37 mouse cellular contexts compared by ENCODE assay signal in the genomic region with DNA sequence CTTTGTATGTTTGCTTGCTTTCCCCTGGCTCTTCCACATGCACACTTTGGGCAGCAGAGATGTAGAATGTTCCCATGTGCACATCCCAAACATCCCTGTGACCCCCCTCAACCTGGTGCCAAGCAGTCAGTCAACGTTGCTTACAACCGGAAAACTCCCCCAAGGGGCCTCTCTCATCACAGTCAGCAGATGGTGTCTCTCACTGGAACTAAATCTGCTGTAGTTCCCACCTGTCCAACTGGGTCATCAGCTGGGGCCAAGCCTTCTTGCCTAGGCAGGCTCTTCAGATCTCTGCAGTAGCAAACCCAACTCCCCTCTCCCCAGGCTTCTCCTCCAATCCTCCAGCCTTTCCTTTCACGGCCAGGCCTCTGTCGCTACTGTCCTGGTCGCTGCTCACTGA. TPM values are rescaled to one million over a fixed set of nuclear protein-coding genes. Genes with fewer than 3 reads are reported as not detected.
DNase-seq lines count a peak whose midpoint lies in the region; ATAC-seq and TF ChIP-seq lines count a peak whose summit lies in the region.
"Had no signal": no experiment of that assay in that cellular context is flagged by ENCODE, and none has a peak within 500 bp of the region (broad histone marks: within the 10 kb centered on the region; RNA-seq: fewer than 3 reads in every experiment).

No protein-coding gene starts in this region.

- H3K36me3 ChIP-seq in stomach, embryonic 16.5 days (ENCODE audit: control insufficient read depth, insufficient read depth, low read length) = no peaks in the 10 kb centered on the region
- H3K36me3 ChIP-seq: G1E; heart, embryonic 10.5 days; heart, embryonic 15.5 days; liver, embryonic 13.5 days; midbrain, embryonic 13.5 days; neural tube, embryonic 15.5 days had no signal

- no peaks in the 10 kb centered on the region for H3K9me3 ChIP-seq in stomach, embryonic 16.5 days (replicated peaks; ENCODE audit: control insufficient read depth, low read length)
- H3K9me3 ChIP-seq: heart, embryonic 10.5 days; heart, embryonic 15.5 days; liver, embryonic 13.5 days; midbrain, embryonic 13.5 days; neural tube, embryonic 15.5 days had no signal

- H3K9ac ChIP-seq in stomach, embryonic 16.5 days (ENCODE audit: low read length) = no peak overlapping the region; the same call in 1 of the 2 replicates
- H3K9ac ChIP-seq: heart, embryonic 15.5 days; liver, embryonic 13.5 days; midbrain, embryonic 13.5 days; neural tube, embryonic 15.5 days had no signal

- H3K27ac ChIP-seq in stomach, embryonic 16.5 days (ENCODE audit: low read length) = peak overlapping the region; percentile 64; the same call in 1 of the 2 replicates
- H3K27ac ChIP-seq in layer of hippocampus, adult 2 months = no peak overlapping the region
- H3K27ac ChIP-seq: heart, embryonic 10.5 days; heart, embryonic 15.5 days; liver, embryonic 13.5 days; macrophage; midbrain, embryonic 13.5 days; neural tube, embryonic 15.5 days had no signal

- no peak overlapping the region for H3K4me3 ChIP-seq in stomach, embryonic 16.5 days (replicated peaks; ENCODE audit: low read length)
- no peak overlapping the region for H3K4me3 ChIP-seq in layer of hippocampus, adult 2 months
- H3K4me3 ChIP-seq: heart, embryonic 10.5 days; heart, embryonic 15.5 days; liver, embryonic 13.5 days; midbrain, embryonic 13.5 days; neural tube, embryonic 15.5 days had no signal

- WGBS in stomach, embryonic 16.5 days = 34% methylated on average over 5 of the region's 5 CpGs

- peaks cover 13% of the 10 kb centered on the region for H3K27me3 ChIP-seq in stomach, embryonic 16.5 days (ENCODE audit: control insufficient read depth, insufficient read depth, low read length)

- H3K4me1 ChIP-seq in stomach, embryonic 16.5 days (ENCODE audit: control insufficient read depth, insufficient read depth, low read length) = peaks cover 8% of the 10 kb centered on the region
- H3K4me1 ChIP-seq: liver, embryonic 13.5 days had no signal

- intact Hi-C loops in left cerebral cortex, postnatal 4 days (cut with DNase I) = no loop called here
- intact Hi-C loops in left cerebral cortex, postnatal 10 days (cut with DNase I) = no loop called here

- DNase-seq in cerebellum, adult 18-20 months = peak; percentile 8 to 11
- peak; percentile 23 for DNase-seq in left cerebral cortex, postnatal 4 days
- DNase-seq in left cerebral cortex, postnatal 10 days (ENCODE audit: extremely low spot score in 1 of 2, low spot score in 2 of 2) = no peak
- peak; percentile 15 to 20 for DNase-seq in cerebellum, postnatal 25 days
- DNase-seq in testis, postnatal 10 days (ENCODE audit: low spot score) = no peak
- DNase-seq in layer of hippocampus, adult 2 months (ENCODE audit: low spot score in 2 of 2) = no peak
- DNase-seq: adrenal gland, postnatal 10 days; gastrocnemius, postnatal 14 days; kidney, adult 9 months; kidney, postnatal 10 days; layer of hippocampus, adult 9-11 months; liver, embryonic 13.5 days; lung, adult 18-20 months; right cerebral cortex, adult 18-20 months had no signal

- no peak for ATAC-seq in cerebellum, adult (ENCODE audit: insufficient number of reproducible peaks, low FRiP score, low TSS enrichment)
- ATAC-seq in stomach, embryonic 16.5 days (ENCODE audit: insufficient read depth, low FRiP score) = no peak
- ATAC-seq: forebrain, embryonic 14.5 days; intestine, postnatal 0 days; lung, postnatal 0 days; midbrain, embryonic 13.5 days had no signal

- no peak overlapping the region for H3K4me2 ChIP-seq in stomach, embryonic 16.5 days (ENCODE audit: low read depth, low read length)
- H3K4me2 ChIP-seq: heart, embryonic 15.5 days; liver, embryonic 13.5 days; midbrain, embryonic 13.5 days; neural tube, embryonic 15.5 days had no signal

- no peak for TF ChIP-seq CTCF in layer of hippocampus, adult 2 months (conservative IDR thresholded peaks at IDR 0.05)

RNA-seq across cellular contexts. Expression of gene Krt1, which starts 6.1 kb away (rescaled TPM):
- 1 to 10 TPM; 5.9 to 6.1 TPM for total RNA-seq in left cerebral cortex, postnatal 4 days (2021)
- total RNA-seq in left cerebral cortex, postnatal 10 days (2021) = 1 to 10 TPM; 4.4 to 4.5 TPM
- 3.2 and 4.0 TPM in 2 replicates for polyA plus RNA-seq in stomach, embryonic 16.5 days (2015; fragmentation: Nextera tagmentation; extraction: Ambion mirVana)
- 1 to 10 TPM; 1.6 to 3.9 TPM for total RNA-seq in layer of hippocampus, adult 2 months (2021)
- total RNA-seq: gastrocnemius, postnatal 14 days; granulocyte monocyte progenitor cell, adult 5-6 weeks; heart, postnatal 25 days; megakaryocyte-erythroid progenitor cell, adult 5-6 weeks had no signal
- polyA plus RNA-seq: G1E; liver, embryonic 13.5 days; macrophage; testis, adult 2 months had no signal

RNA-seq across cellular contexts. Expression of gene Krt77, which starts 12.8 kb away (rescaled TPM):
- 1 to 10 TPM; 6.7 to 7.8 TPM for total RNA-seq in left cerebral cortex, postnatal 4 days (2021)
- total RNA-seq in left cerebral cortex, postnatal 10 days (2021) = 10 to 100 TPM; 13.1 to 17.9 TPM
- 0.32 and 0.43 TPM in 2 replicates for polyA plus RNA-seq in stomach, embryonic 16.5 days (2015; fragmentation: Nextera tagmentation; extraction: Ambion mirVana)
- 10 to 100 TPM; 13.3 to 16.2 TPM for total RNA-seq in layer of hippocampus, adult 2 months (2021)
- total RNA-seq: adrenal gland, postnatal 10 days; gastrocnemius, postnatal 14 days; granulocyte monocyte progenitor cell, adult 5-6 weeks; heart, postnatal 25 days; megakaryocyte-erythroid progenitor cell, adult 5-6 weeks had no signal
- polyA plus RNA-seq: G1E; hindbrain, embryonic 11.5 days; intestine, postnatal 0 days; large intestine, adult 2 months; liver, embryonic 13.5 days; lung, postnatal 0 days; macrophage; midbrain, embryonic 13.5 days; spleen, adult 2 months had no signal

RNA-seq across cellular contexts. Expression of gene Krt76, which starts 36.0 kb away (rescaled TPM):
- total RNA-seq in left cerebral cortex, postnatal 4 days (2021) = not detected
- not detected for total RNA-seq in left cerebral cortex, postnatal 10 days (2021)
- not detected in 2 replicates for polyA plus RNA-seq in stomach, embryonic 16.5 days (2015; fragmentation: Nextera tagmentation; extraction: Ambion mirVana)
- total RNA-seq in layer of hippocampus, adult 2 months (2021) = not detected
- total RNA-seq: adrenal gland, postnatal 10 days; gastrocnemius, postnatal 14 days; granulocyte monocyte progenitor cell, adult 5-6 weeks; heart, postnatal 25 days; left cerebral cortex, adult 18-20 months; left cerebral cortex, postnatal 25 days; megakaryocyte-erythroid progenitor cell, adult 5-6 weeks had no signal
- polyA plus RNA-seq: cortical plate, adult 2 months; forebrain, embryonic 14.5 days; G1E; heart, embryonic 10.5 days; heart, embryonic 15.5 days; hindbrain, embryonic 11.5 days; intestine, postnatal 0 days; limb, embryonic 14.5 days; liver, embryonic 13.5 days; lung, postnatal 0 days; macrophage; midbrain, embryonic 13.5 days; neural tube, embryonic 15.5 days; spleen, adult 2 months had no signal

RNA-seq across cellular contexts. Expression of gene Krt2, which starts 38.7 kb away (rescaled TPM):
- not detected for total RNA-seq in left cerebral cortex, postnatal 4 days (2021)
- total RNA-seq in left cerebral cortex, postnatal 10 days (2021) = under 1 TPM; 0.16 to 0.34 TPM
- polyA plus RNA-seq in stomach, embryonic 16.5 days (2015; fragmentation: Nextera tagmentation; extraction: Ambion mirVana) = 0.05 TPM in 1 of 2 replicates, not detected in the other
- total RNA-seq in layer of hippocampus, adult 2 months (2021) = 1 to 10 TPM; 7.0 to 8.0 TPM
- total RNA-seq: adrenal gland, postnatal 10 days; G1E; gastrocnemius, postnatal 14 days; granulocyte monocyte progenitor cell, adult 5-6 weeks; heart, postnatal 25 days; megakaryocyte-erythroid progenitor cell, adult 5-6 weeks had no signal
- polyA plus RNA-seq: forebrain, embryonic 14.5 days; G1E; heart, embryonic 10.5 days; heart, embryonic 15.5 days; hindbrain, embryonic 11.5 days; intestine, postnatal 0 days; large intestine, adult 2 months; liver, embryonic 13.5 days; lung, postnatal 0 days; macrophage; midbrain, embryonic 13.5 days; neural tube, embryonic 15.5 days; spleen, adult 2 months; testis, adult 2 months; urinary bladder, adult 2 months had no signal

RNA-seq across cellular contexts. Expression of gene Krt73, which starts 54.5 kb away (rescaled TPM):
- total RNA-seq in left cerebral cortex, postnatal 4 days (2021) = under 1 TPM; 0.42 to 0.46 TPM
- total RNA-seq in left cerebral cortex, postnatal 10 days (2021) = 1 to 10 TPM; 1.0 to 1.6 TPM
- polyA plus RNA-seq in stomach, embryonic 16.5 days (2015; fragmentation: Nextera tagmentation; extraction: Ambion mirVana) = not detected in 2 replicates
- 1 to 10 TPM; 6.3 to 8.0 TPM for total RNA-seq in layer of hippocampus, adult 2 months (2021)
- total RNA-seq: adrenal gland, postnatal 10 days; G1E; gastrocnemius, postnatal 14 days; granulocyte monocyte progenitor cell, adult 5-6 weeks; heart, postnatal 25 days; megakaryocyte-erythroid progenitor cell, adult 5-6 weeks had no signal
- polyA plus RNA-seq: G1E; heart, embryonic 10.5 days; heart, embryonic 15.5 days; intestine, postnatal 0 days; large intestine, adult 2 months; liver, embryonic 13.5 days; lung, postnatal 0 days; macrophage; spleen, adult 2 months; urinary bladder, adult 2 months had no signal

Comparison
In these comparisons a context has a peak if more than half of its experiments do, and no peak if none do; other contexts are left out.
1. DNase-seq: peak in cerebellum, adult 18-20 months (2 of 2), left cerebral cortex, postnatal 4 days (single experiment) and cerebellum, postnatal 25 days (2 of 2); none in left cerebral cortex, postnatal 10 days (0 of 2), testis, postnatal 10 days (single experiment) and layer of hippocampus, adult 2 months (0 of 2).